In genomic region chrX:36506863-36507262, GRCm38 (mm10) we compare ENCODE assay signal across 12 mouse cellular contexts. TPM values are rescaled to one million over a fixed set of nuclear protein-coding genes. Genes with fewer than 3 reads are reported as not detected.
DNase-seq lines count a peak whose midpoint lies in the region; ATAC-seq and TF ChIP-seq lines count a peak whose summit lies in the region.
"Had no signal": no experiment of that assay in that cellular context is flagged by ENCODE, and none has a peak within 500 bp of the region (broad histone marks: within the 10 kb centered on the region; RNA-seq: fewer than 3 reads in every experiment).

No protein-coding gene starts in this region.

- peak; percentile 65 for TF ChIP-seq CTCF in forebrain, postnatal 0 days (IDR thresholded peaks at IDR 0.05; ENCODE audit: low read depth)
- TF ChIP-seq CTCF in lung, adult 2 months (IDR thresholded peaks at IDR 0.05; ENCODE audit: insufficient read depth, low read length), result 0 out of 2 replicates have a peak, but pooled peaks have one; percentile 32
- peak; percentile 26 for TF ChIP-seq CTCF in brain, embryonic 14.5 days (IDR thresholded peaks at IDR 0.05; ENCODE audit: borderline replicate concordance, extremely low read depth, insufficient read depth, insufficient read length)

- no peak overlapping the region for H3K9ac ChIP-seq in forebrain, postnatal 0 days
- H3K9ac ChIP-seq in forebrain, embryonic 13.5 days, result no peak overlapping the region
- H3K9ac ChIP-seq in neural tube, embryonic 15.5 days (replicated peaks), result no peak overlapping the region
- H3K9ac ChIP-seq: midbrain, embryonic 12.5 days had no signal

- DNase-seq in forebrain, postnatal 0 days, result peak; percentile 55
- no peak for DNase-seq in lung, adult 2 months
- no peak for DNase-seq in lung, postnatal 36 days
- DNase-seq in brain, embryonic 14.5 days (ENCODE audit: low read depth), result peak; percentile 43
- peak; percentile 11 for DNase-seq in retina, adult 2 months (ENCODE audit: low read depth, low spot score)
- DNase-seq in cerebellum, adult 11 months, result no peak

- 52% methylated on average over 6 of the region's 6 CpGs for WGBS in forebrain, postnatal 0 days
- WGBS in forebrain, embryonic 13.5 days, result 58% methylated on average over 6 of the region's 6 CpGs
- WGBS in lung, adult 2 months, result 43% methylated on average over 6 of the region's 6 CpGs
- WGBS in neural tube, embryonic 15.5 days, result 51% methylated on average over 6 of the region's 6 CpGs

- no peaks in the 10 kb centered on the region for H3K27me3 ChIP-seq in forebrain, postnatal 0 days (ENCODE audit: insufficient read depth, low read length)
- no peaks in the 10 kb centered on the region for H3K27me3 ChIP-seq in forebrain, embryonic 13.5 days
- no peaks in the 10 kb centered on the region for H3K27me3 ChIP-seq in neural tube, embryonic 15.5 days (replicated peaks)
- H3K27me3 ChIP-seq: midbrain, embryonic 12.5 days had no signal

- no peak overlapping the region for H3K4me2 ChIP-seq in forebrain, postnatal 0 days (ENCODE audit: low read depth)
- H3K4me2 ChIP-seq in forebrain, embryonic 13.5 days, result no peak overlapping the region
- H3K4me2 ChIP-seq in neural tube, embryonic 15.5 days, result no peak overlapping the region
- H3K4me2 ChIP-seq: heart, embryonic 11.5 days; midbrain, embryonic 12.5 days had no signal

- no peak overlapping the region for H3K4me3 ChIP-seq in forebrain, postnatal 0 days (ENCODE audit: low read depth, low read length)
- H3K4me3 ChIP-seq in forebrain, embryonic 13.5 days, result no peak overlapping the region
- H3K4me3 ChIP-seq in lung, adult 2 months (replicated peaks; ENCODE audit: extremely low read depth, low read depth, low read length), result no peak overlapping the region
- H3K4me3 ChIP-seq in neural tube, embryonic 15.5 days (replicated peaks), result no peak overlapping the region
- H3K4me3 ChIP-seq: midbrain, embryonic 12.5 days had no signal

- ATAC-seq in forebrain, postnatal 0 days, result no peak
- ATAC-seq in forebrain, embryonic 13.5 days, result no peak
- no peak for ATAC-seq in neural tube, embryonic 15.5 days (ENCODE audit: low FRiP score)

- H3K36me3 ChIP-seq in forebrain, postnatal 0 days (ENCODE audit: insufficient read depth), result no peaks in the 10 kb centered on the region
- no peaks in the 10 kb centered on the region for H3K36me3 ChIP-seq in forebrain, embryonic 13.5 days (ENCODE audit: poor library complexity, severe bottlenecking)
- H3K36me3 ChIP-seq in neural tube, embryonic 15.5 days, result no peaks in the 10 kb centered on the region
- H3K36me3 ChIP-seq: midbrain, embryonic 12.5 days had no signal

- H3K27ac ChIP-seq in forebrain, postnatal 0 days (ENCODE audit: low read depth, low read length), result no peak overlapping the region
- no peak overlapping the region for H3K27ac ChIP-seq in forebrain, embryonic 13.5 days
- H3K27ac ChIP-seq in neural tube, embryonic 15.5 days (replicated peaks), result no peak overlapping the region
- H3K27ac ChIP-seq: midbrain, embryonic 12.5 days had no signal

- no peaks in the 10 kb centered on the region for H3K9me3 ChIP-seq in forebrain, postnatal 0 days (ENCODE audit: low read length)
- H3K9me3 ChIP-seq in forebrain, embryonic 13.5 days (replicated peaks), result no peaks in the 10 kb centered on the region
- H3K9me3 ChIP-seq in neural tube, embryonic 15.5 days (replicated peaks), result no peaks in the 10 kb centered on the region
- H3K9me3 ChIP-seq: midbrain, embryonic 12.5 days had no signal

- no peak for TF ChIP-seq POLR2A in lung, adult 2 months (IDR thresholded peaks at IDR 0.05; ENCODE audit: borderline replicate concordance, extremely low read depth, low read depth, low read length)
- TF ChIP-seq POLR2A in brain, embryonic 14.5 days (IDR thresholded peaks at IDR 0.05; ENCODE audit: borderline replicate concordance, extremely low read depth, insufficient read depth, insufficient read length, poor library complexity, severe bottlenecking), result no peak

- H3K4me1 ChIP-seq in forebrain, postnatal 0 days (ENCODE audit: insufficient read depth), result no peaks in the 10 kb centered on the region
- H3K4me1 ChIP-seq in forebrain, embryonic 13.5 days, result no peaks in the 10 kb centered on the region
- H3K4me1 ChIP-seq in lung, adult 2 months (ENCODE audit: control insufficient read depth, insufficient read depth, low read length), result no peaks in the 10 kb centered on the region
- no peaks in the 10 kb centered on the region for H3K4me1 ChIP-seq in neural tube, embryonic 15.5 days
- H3K4me1 ChIP-seq: midbrain, embryonic 12.5 days had no signal

RNA-seq across cellular contexts. Expression of gene Gm14569, which starts 15.2 kb away (rescaled TPM):
- 0.05 TPM in 1 of 2 replicates, not detected in the other for total RNA-seq in forebrain, postnatal 0 days (2014; rRNA removed)
- polyA plus RNA-seq in forebrain, postnatal 0 days (2015; fragmentation: Nextera tagmentation; extraction: Ambion mirVana), result not detected in 2 replicates
- polyA plus RNA-seq in forebrain, embryonic 13.5 days (2015; fragmentation: Nextera tagmentation; extraction: Ambion mirVana), result not detected in 2 replicates
- polyA plus RNA-seq in lung, adult 2 months (2012; rRNA removed), result 0.08 and 0.21 TPM in 2 replicates
- 0.11 TPM in 1 of 2 replicates, not detected in the other for polyA plus RNA-seq in brain, embryonic 14.5 days (2012; rRNA removed)
- not detected in 2 replicates for polyA plus RNA-seq in neural tube, embryonic 15.5 days (2015; fragmentation: Nextera tagmentation; extraction: Ambion mirVana)
- total RNA-seq: left cerebral cortex, postnatal 36 days had no signal
- polyA plus RNA-seq: heart, embryonic 11.5 days; kidney, embryonic 14.5 days; midbrain, embryonic 12.5 days had no signal

Comparison
In these comparisons a context has a peak if more than half of its experiments do, and no peak if none do; other contexts are left out.
1. DNase-seq: peak in forebrain, postnatal 0 days (single experiment), brain, embryonic 14.5 days (single experiment) and retina, adult 2 months (single experiment); none in lung, adult 2 months (single experiment), lung, postnatal 36 days (single experiment) and cerebellum, adult 11 months (single experiment).
2. Peak in every context shown above with its lines, with median percentiles within 50 percentile points of each other: CTCF ChIP-seq.